In the genomic region with DNA sequence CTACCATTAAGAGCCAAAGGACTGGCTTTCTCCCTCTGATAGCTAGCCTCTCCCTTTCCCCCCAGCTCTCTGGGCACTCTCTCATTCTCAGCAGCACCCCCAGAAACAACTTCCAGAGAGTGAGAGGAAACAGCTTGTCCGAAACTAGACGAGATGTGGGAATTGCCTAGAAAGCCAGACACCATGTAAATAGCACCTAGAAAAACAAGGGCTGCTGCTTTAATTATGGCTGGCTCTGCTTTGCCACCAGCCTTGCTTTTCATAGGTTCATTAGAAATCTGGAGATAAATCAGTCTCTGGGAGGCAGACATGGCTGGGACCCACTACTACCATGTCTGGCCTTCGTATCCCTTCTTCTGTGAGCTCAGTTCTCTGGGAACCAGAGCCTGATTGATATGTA, we compare ENCODE assay signal across 26 mouse cellular contexts.
DNase-seq lines count a peak whose midpoint lies in the region; ATAC-seq and TF ChIP-seq lines count a peak whose summit lies in the region.
"Had no signal": no experiment of that assay in that cellular context is flagged by ENCODE, and none has a peak within 500 bp of the region (broad histone marks: within the 10 kb centered on the region; RNA-seq: fewer than 3 reads in every experiment).

No protein-coding gene starts in this region.

- H3K4me1 ChIP-seq in forebrain, embryonic 14.5 days (ENCODE audit: control insufficient read depth, insufficient read depth, low read length), result peaks cover 17% of the 10 kb centered on the region
- peaks cover 9% of the 10 kb centered on the region; the same call in 1 of the 2 replicates for H3K4me1 ChIP-seq in forebrain, embryonic 11.5 days (replicated peaks; ENCODE audit: control insufficient read depth, insufficient read depth, low read length)
- H3K4me1 ChIP-seq in midbrain, embryonic 13.5 days (replicated peaks), result peaks cover 49% of the 10 kb centered on the region
- H3K4me1 ChIP-seq in midbrain, embryonic 11.5 days (ENCODE audit: control insufficient read depth, insufficient read depth, low read length), result peaks cover 16% of the 10 kb centered on the region
- H3K4me1 ChIP-seq in embryonic facial prominence, embryonic 10.5 days, result peaks cover 40% of the 10 kb centered on the region
- H3K4me1 ChIP-seq in neural tube, embryonic 11.5 days (ENCODE audit: control insufficient read depth, insufficient read depth, low read length), result peaks cover 38% of the 10 kb centered on the region
- H3K4me1 ChIP-seq: heart, embryonic 15.5 days; limb, embryonic 15.5 days; liver, embryonic 15.5 days; lung, embryonic 15.5 days had no signal

- no peak for ATAC-seq in forebrain, embryonic 14.5 days
- no peak for ATAC-seq in forebrain, embryonic 11.5 days (replicated peaks; ENCODE audit: low FRiP score)
- no peak for ATAC-seq in midbrain, embryonic 13.5 days
- no peak for ATAC-seq in midbrain, embryonic 11.5 days (ENCODE audit: low FRiP score)
- no peak for ATAC-seq in neural tube, embryonic 11.5 days (ENCODE audit: insufficient read depth, low FRiP score, low TSS enrichment)
- ATAC-seq: CD4-positive, CD25-positive, alpha-beta regulatory T cell, adult 4 months; inflammation-experienced regulatory T-cells, adult 6 months had no signal

- H3K9ac ChIP-seq in forebrain, embryonic 14.5 days (ENCODE audit: low read length), result no peak overlapping the region
- no peak overlapping the region for H3K9ac ChIP-seq in forebrain, embryonic 11.5 days (ENCODE audit: low read length)
- no peak overlapping the region for H3K9ac ChIP-seq in midbrain, embryonic 13.5 days (replicated peaks)
- H3K9ac ChIP-seq in midbrain, embryonic 11.5 days (ENCODE audit: low read length), result no peak overlapping the region
- no peak overlapping the region for H3K9ac ChIP-seq in neural tube, embryonic 11.5 days (ENCODE audit: low read length)
- H3K9ac ChIP-seq: embryonic facial prominence, embryonic 13.5 days; heart, embryonic 15.5 days; limb, embryonic 15.5 days; liver, embryonic 15.5 days; lung, embryonic 15.5 days had no signal

- H3K36me3 ChIP-seq in forebrain, embryonic 14.5 days (ENCODE audit: control insufficient read depth, insufficient read depth, low read length), result no peaks in the 10 kb centered on the region
- no peaks in the 10 kb centered on the region for H3K36me3 ChIP-seq in forebrain, embryonic 11.5 days (ENCODE audit: control insufficient read depth, insufficient read depth, low read length)
- no peaks in the 10 kb centered on the region for H3K36me3 ChIP-seq in midbrain, embryonic 13.5 days
- H3K36me3 ChIP-seq in midbrain, embryonic 11.5 days (ENCODE audit: control insufficient read depth, insufficient read depth, low read length), result no peaks in the 10 kb centered on the region
- H3K36me3 ChIP-seq in embryonic facial prominence, embryonic 10.5 days (replicated peaks), result no peaks in the 10 kb centered on the region
- H3K36me3 ChIP-seq in neural tube, embryonic 11.5 days (ENCODE audit: control insufficient read depth, insufficient read depth, low read length), result no peaks in the 10 kb centered on the region
- H3K36me3 ChIP-seq: embryonic facial prominence, embryonic 13.5 days; heart, embryonic 15.5 days; limb, embryonic 15.5 days; liver, embryonic 15.5 days; lung, embryonic 15.5 days had no signal

- no peak overlapping the region for H3K4me2 ChIP-seq in forebrain, embryonic 14.5 days (ENCODE audit: low read length)
- H3K4me2 ChIP-seq in forebrain, embryonic 11.5 days (ENCODE audit: low read depth, low read length, severe bottlenecking), result no peak overlapping the region
- H3K4me2 ChIP-seq in midbrain, embryonic 13.5 days (replicated peaks), result no peak overlapping the region
- no peak overlapping the region for H3K4me2 ChIP-seq in midbrain, embryonic 11.5 days
- no peak overlapping the region for H3K4me2 ChIP-seq in neural tube, embryonic 11.5 days (ENCODE audit: low read depth)
- H3K4me2 ChIP-seq: embryonic facial prominence, embryonic 13.5 days; heart, embryonic 15.5 days; limb, embryonic 15.5 days; liver, embryonic 15.5 days; lung, embryonic 15.5 days had no signal

- no peak for TF ChIP-seq CTCF in gastrocnemius, adult 2 months (IDR thresholded peaks at IDR 0.05)

- H3K9me3 ChIP-seq in forebrain, embryonic 14.5 days (replicated peaks; ENCODE audit: control insufficient read depth, low read length), result no peaks in the 10 kb centered on the region
- no peaks in the 10 kb centered on the region for H3K9me3 ChIP-seq in forebrain, embryonic 11.5 days (ENCODE audit: control insufficient read depth, low read length)
- H3K9me3 ChIP-seq in midbrain, embryonic 13.5 days, result no peaks in the 10 kb centered on the region
- no peaks in the 10 kb centered on the region for H3K9me3 ChIP-seq in midbrain, embryonic 11.5 days (ENCODE audit: control insufficient read depth, low read length)
- H3K9me3 ChIP-seq in embryonic facial prominence, embryonic 10.5 days, result no peaks in the 10 kb centered on the region
- H3K9me3 ChIP-seq in neural tube, embryonic 11.5 days (ENCODE audit: control insufficient read depth, low read length), result no peaks in the 10 kb centered on the region
- H3K9me3 ChIP-seq: embryonic facial prominence, embryonic 13.5 days; heart, embryonic 15.5 days; limb, embryonic 15.5 days; liver, embryonic 15.5 days; lung, embryonic 15.5 days had no signal

- 44% methylated on average over 3 of the region's 3 CpGs for WGBS in forebrain, embryonic 14.5 days
- 78% methylated on average over 3 of the region's 3 CpGs for WGBS in forebrain, embryonic 11.5 days
- WGBS in midbrain, embryonic 13.5 days, result 67% methylated on average over 3 of the region's 3 CpGs
- 83% methylated on average over 3 of the region's 3 CpGs for WGBS in midbrain, embryonic 11.5 days
- 71% methylated on average over 3 of the region's 3 CpGs for WGBS in embryonic facial prominence, embryonic 10.5 days
- WGBS in neural tube, embryonic 11.5 days, result 40% methylated on average over 3 of the region's 3 CpGs

- H3K4me3 ChIP-seq in forebrain, embryonic 14.5 days (ENCODE audit: low read depth, low read length), result no peak overlapping the region
- no peak overlapping the region for H3K4me3 ChIP-seq in forebrain, embryonic 11.5 days (ENCODE audit: low read depth, low read length)
- H3K4me3 ChIP-seq in midbrain, embryonic 13.5 days (replicated peaks), result no peak overlapping the region
- H3K4me3 ChIP-seq in midbrain, embryonic 11.5 days (ENCODE audit: low read depth, low read length), result no peak overlapping the region
- H3K4me3 ChIP-seq in embryonic facial prominence, embryonic 10.5 days, result no peak overlapping the region
- no peak overlapping the region for H3K4me3 ChIP-seq in neural tube, embryonic 11.5 days (ENCODE audit: low read depth, low read length)
- H3K4me3 ChIP-seq in gastrocnemius, adult 2 months, result no peak overlapping the region
- H3K4me3 ChIP-seq: embryonic facial prominence, embryonic 13.5 days; heart, embryonic 15.5 days; left cerebral cortex, adult 2 months; limb, embryonic 15.5 days; liver, embryonic 15.5 days; lung, embryonic 15.5 days had no signal

- intact Hi-C loops in gastrocnemius, adult 2 months (cut with DNase I), result no loop called here

- H3K27me3 ChIP-seq in forebrain, embryonic 14.5 days (replicated peaks; ENCODE audit: control insufficient read depth, insufficient read depth, low read length), result no peaks in the 10 kb centered on the region
- no peaks in the 10 kb centered on the region; the same call in 1 of the 2 replicates for H3K27me3 ChIP-seq in forebrain, embryonic 11.5 days (ENCODE audit: control insufficient read depth, insufficient read depth, low read length)
- H3K27me3 ChIP-seq in midbrain, embryonic 13.5 days, result peaks cover 5% of the 10 kb centered on the region; the same call in 1 of the 2 replicates
- peaks cover 2% of the 10 kb centered on the region; the same call in 1 of the 2 replicates for H3K27me3 ChIP-seq in midbrain, embryonic 11.5 days (ENCODE audit: control insufficient read depth, insufficient read depth, low read length)
- peaks cover 9% of the 10 kb centered on the region for H3K27me3 ChIP-seq in embryonic facial prominence, embryonic 10.5 days (replicated peaks; ENCODE audit: low read depth, poor library complexity, severe bottlenecking)
- H3K27me3 ChIP-seq in neural tube, embryonic 11.5 days (ENCODE audit: control insufficient read depth, insufficient read depth, low read length), result no peaks in the 10 kb centered on the region
- H3K27me3 ChIP-seq: embryonic facial prominence, embryonic 13.5 days; heart, embryonic 15.5 days; limb, embryonic 15.5 days; liver, embryonic 15.5 days; lung, embryonic 15.5 days had no signal

- peak overlapping the region; percentile 1; the same call in 1 of the 2 replicates for H3K27ac ChIP-seq in forebrain, embryonic 14.5 days (ENCODE audit: low read depth, low read length)
- no peak overlapping the region for H3K27ac ChIP-seq in forebrain, embryonic 11.5 days (ENCODE audit: low read depth, low read length)
- H3K27ac ChIP-seq in midbrain, embryonic 13.5 days, result peak overlapping the region; percentile 31; the same call in 1 of the 2 replicates
- no peak overlapping the region for H3K27ac ChIP-seq in midbrain, embryonic 11.5 days (ENCODE audit: low read depth, low read length)
- 0 out of 2 replicates have a peak overlapping the region, but pooled peaks have one; percentile 0 for H3K27ac ChIP-seq in embryonic facial prominence, embryonic 10.5 days (replicated peaks)
- 0 out of 2 replicates have a peak overlapping the region, but pooled peaks have one; percentile 11 for H3K27ac ChIP-seq in neural tube, embryonic 11.5 days (ENCODE audit: low read depth, low read length)
- no peak overlapping the region for H3K27ac ChIP-seq in gastrocnemius, adult 2 months
- H3K27ac ChIP-seq: embryonic facial prominence, embryonic 13.5 days; heart, embryonic 15.5 days; left cerebral cortex, adult 2 months; limb, embryonic 15.5 days; liver, embryonic 15.5 days; lung, embryonic 15.5 days; stomach, postnatal 0 days had no signal

- peak; percentile 29 for DNase-seq in forebrain, embryonic 14.5 days (ENCODE audit: low spot score)
- DNase-seq in forebrain, embryonic 11.5 days (ENCODE audit: low spot score), result no peak
- DNase-seq in midbrain, embryonic 11.5 days (ENCODE audit: low spot score, missing footprints), result no peak
- no peak for DNase-seq in embryonic facial prominence, embryonic 10.5 days (ENCODE audit: low spot score)
- DNase-seq in neural tube, embryonic 11.5 days (ENCODE audit: low spot score), result peak; percentile 21
- no peak for DNase-seq in gastrocnemius, adult 2 months
- no peak for DNase-seq in gastrocnemius, postnatal 25 days
- DNase-seq: adrenal gland, postnatal 14 days; cerebellum, adult 9-10 months; gastrocnemius, postnatal 36 days; heart, postnatal 36 days; kidney, adult 18-20 months; kidney, postnatal 4 days; layer of hippocampus, adult 9-11 months; lung, postnatal 4 days; thymus, adult 2 months had no signal

Comparison
In these comparisons a context has a peak if more than half of its experiments do, and no peak if none do; other contexts are left out.
1. DNase-seq: peak in forebrain, embryonic 14.5 days (single experiment) and neural tube, embryonic 11.5 days (single experiment); none in forebrain, embryonic 11.5 days (single experiment), midbrain, embryonic 11.5 days (single experiment), embryonic facial prominence, embryonic 10.5 days (single experiment), gastrocnemius, adult 2 months (single experiment) and gastrocnemius, postnatal 25 days (single experiment).
2. H3K27ac ChIP-seq: peak in forebrain, embryonic 14.5 days (single experiment), midbrain, embryonic 13.5 days (single experiment), embryonic facial prominence, embryonic 10.5 days (single experiment) and neural tube, embryonic 11.5 days (single experiment); none in forebrain, embryonic 11.5 days (single experiment), midbrain, embryonic 11.5 days (single experiment) and gastrocnemius, adult 2 months (single experiment).